Mouse (Mus musculus) heart, postnatal 0 days (tissue): ENCODE measurements around the gene Fam221a. TPM values are rescaled to one million over a fixed set of nuclear protein-coding genes. Genes with fewer than 3 reads are reported as not detected.

Experiments used
- ATAC-seq: fragments of 200-750 bp; cut with Nextera tagmentation; 2 replicates; pipeline ENCODE4 v1.8.0; 2017; ENCODE audit warnings: low read depth, moderate number of reproducible peaks, moderate library complexity; ENCODE audit not compliant: insufficient read depth
- DNase-seq: peaks from one replicate; pipeline ENCODE4 v3.0.0-alpha.2; 2016; ENCODE audit warnings: low spot score
- H3K27ac ChIP-seq: fragments of 300-500 bp; sonication (generic); 2 replicates; pipeline ENCODE4 v1.5.1; 2014; ENCODE audit warnings: low read depth, mild to moderate bottlenecking
- H3K27me3 ChIP-seq: fragments of 300-500 bp; sonication (generic); 2 replicates; pipeline ENCODE4 v1.6.1; 2014; ENCODE audit warnings: low read length, mixed read lengths; ENCODE audit not compliant: control insufficient read depth, insufficient read depth
- H3K36me3 ChIP-seq: fragments of 300-500 bp; sonication (generic); replicated peaks from 2 replicates; pipeline ENCODE4 v1.6.1; 2014; ENCODE audit warnings: low read length, mixed read lengths; ENCODE audit not compliant: control insufficient read depth, insufficient read depth
- H3K4me1 ChIP-seq: fragments of 300-500 bp; sonication (generic); 2 replicates; pipeline ENCODE4 v1.6.1; 2014; ENCODE audit warnings: antibody characterized with exemption; ENCODE audit not compliant: control insufficient read depth, insufficient read depth
- H3K4me2 ChIP-seq: fragments of 300-500 bp; sonication (generic); 2 replicates; pipeline ENCODE4 v1.6.1; 2014; ENCODE audit warnings: low read depth, mild to moderate bottlenecking, low read length, moderate library complexity
- H3K4me3 ChIP-seq: fragments of 300-500 bp; sonication (generic); 2 replicates; pipeline ENCODE4 v1.5.1; 2014; ENCODE audit warnings: low read depth, low read length
- H3K9ac ChIP-seq: fragments of 300-500 bp; sonication (generic); replicated peaks from 2 replicates; pipeline ENCODE4 v1.6.1; 2014; ENCODE audit warnings: low read depth, low read length, mixed read lengths
- H3K9me3 ChIP-seq: fragments of 300-500 bp; sonication (generic); replicated peaks from 2 replicates; pipeline ENCODE4 v1.6.1; 2016; ENCODE audit warnings: low read length; ENCODE audit not compliant: control insufficient read depth
- CTCF ChIP-seq: IDR thresholded peaks from 2 replicates; pipeline ENCODE4 v1.5.1; 2016; ENCODE audit warnings: antibody characterized with exemption, control low read depth, low read depth
- EP300 ChIP-seq: IDR thresholded peaks from 2 replicates; pipeline ENCODE4 v1.6.1; 2016; ENCODE audit warnings: antibody characterized with exemption, low read depth
- WGBS: fragments of 180-500 bp; shearing (Covaris S2); extraction: QIAGEN DNeasy Blood & Tissue Kit; methylation state at CpG from one replicate; pipeline ENCODE4 v1.1.7; 2014; 5-methylcytosine and 5-hydroxymethylcytosine counted together
- polyA plus RNA-seq: library from polyadenylated mRNA; unstranded; fragments of >200 nt; fragmentation: Nextera tagmentation; extraction: Ambion mirVana; gene quantifications from 2 replicates; pipeline ENCODE4 v1.2.1, GENCODE M21; 2015
- total RNA-seq: library from RNA; depleted of rRNA; stranded (reverse); fragments of >200 nt; gene quantifications from 2 replicates; pipeline ENCODE4 v1.2.3, GENCODE M21; 2014; ENCODE audit warnings: low replicate concordance; rRNA removed

Gene Fam221a
- 0.11 and 4.8 TPM in 2 replicates for total RNA-seq
- polyA plus RNA-seq, result 1.9 and 2.5 TPM in 2 replicates

DNA sequence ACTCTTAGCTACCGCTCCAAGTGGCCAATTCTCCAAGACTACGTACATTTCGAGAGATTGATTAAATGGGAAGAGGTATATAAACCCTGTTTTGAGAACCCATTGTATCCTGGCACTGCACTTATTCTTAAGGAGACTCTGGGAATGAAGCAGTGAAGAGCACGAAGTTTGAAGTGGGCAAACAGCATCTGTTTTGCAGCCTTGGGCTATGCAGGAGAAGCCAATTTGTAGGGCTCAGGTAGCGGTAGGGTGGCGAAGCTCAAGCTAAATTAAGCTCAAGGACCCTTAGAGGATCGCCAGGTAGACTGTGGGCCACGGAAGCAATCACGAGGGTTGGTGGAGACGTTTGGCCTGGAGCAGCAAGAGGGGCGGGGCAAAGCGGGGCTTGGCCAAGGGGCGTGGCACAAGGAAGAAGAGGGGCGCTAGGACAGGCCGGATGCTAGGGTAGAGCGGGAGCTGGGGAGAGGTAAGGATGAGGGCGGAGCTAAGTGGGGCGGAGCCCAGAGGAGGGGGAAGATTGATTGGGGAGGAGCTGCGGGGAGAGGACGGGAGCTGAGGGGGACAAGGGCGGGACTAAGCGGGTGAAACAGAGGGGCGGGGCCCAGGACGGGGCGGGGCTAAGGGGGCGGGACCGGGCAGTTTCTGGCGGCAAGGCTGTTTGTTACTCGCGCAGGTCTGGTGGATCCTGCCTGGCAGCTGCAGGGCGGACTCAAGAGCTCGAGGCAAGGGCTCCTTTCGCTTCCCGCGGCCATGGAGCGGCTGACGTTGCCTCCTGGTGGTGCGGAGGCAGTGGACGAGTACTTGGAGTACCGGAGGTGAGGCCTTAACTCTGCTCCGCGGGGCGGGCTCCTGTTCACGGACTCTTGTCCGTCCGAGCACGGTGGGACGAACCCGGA, at the start of gene Fam221a:
Gene Fam221a (plus strand): TSS at position 581 of the 896 bp plus-strand sequence.
- WGBS, result 5% methylated on average over 43 of the region's 49 CpGs
- H3K27me3 ChIP-seq, result no peaks in the 10 kb centered on the region
- peak; percentile 98 for ATAC-seq
- peak within 1 kb of the TSS; percentile 59 for H3K4me3 ChIP-seq
- H3K9ac ChIP-seq, result peak within 1 kb of the TSS; percentile 51; the same call in 1 of the 2 replicates
- peaks cover 6% of the 10 kb centered on the region for H3K4me1 ChIP-seq
- peak within 1 kb of the TSS; percentile 63 for H3K27ac ChIP-seq
- peak within 1 kb of the TSS; percentile 82 for H3K4me2 ChIP-seq
- no peaks in the 10 kb centered on the region for H3K36me3 ChIP-seq
- H3K9me3 ChIP-seq, result no peaks in the 10 kb centered on the region
- DNase-seq, result peak; percentile 96
- TF ChIP-seq CTCF, result 0 out of 2 replicates have a peak, but pooled peaks have one; percentile 16
- no peak for TF ChIP-seq EP300

DNA sequence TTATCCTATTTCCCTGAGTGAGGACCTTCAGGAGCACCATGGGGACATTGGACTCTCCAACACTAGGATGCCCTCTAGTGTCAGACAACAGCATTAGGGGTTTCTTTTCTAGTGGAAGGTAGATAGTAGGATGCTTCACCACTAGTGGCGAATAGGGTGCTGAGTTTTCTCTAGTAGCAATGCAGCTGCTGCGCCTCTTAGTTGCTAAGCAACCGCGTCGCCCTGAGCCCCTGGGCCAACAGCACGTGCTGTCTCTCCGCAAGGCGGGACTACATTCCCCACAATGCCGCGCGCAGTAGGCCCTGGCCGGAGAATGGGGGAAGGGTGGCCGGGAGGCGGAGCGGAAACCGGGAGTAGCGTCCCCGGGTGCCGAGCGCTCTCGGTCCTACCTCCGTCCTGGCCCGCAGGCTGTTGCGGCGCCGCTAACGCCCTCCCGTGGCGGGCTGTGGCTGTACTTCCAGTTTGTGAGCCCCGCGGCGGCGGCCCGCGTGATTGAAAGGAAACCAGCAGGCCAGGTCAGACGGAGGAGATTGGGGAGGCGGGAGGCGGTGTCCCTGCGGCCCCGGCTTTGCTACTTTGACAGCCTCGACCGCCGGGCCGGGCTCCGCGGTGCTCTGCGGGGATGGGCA, 48.5 kb upstream of the Fam221a start, which contains the start of gene Ccdc126:
Gene Ccdc126 (plus strand): TSS at position 309 of the 629 bp plus-strand sequence.
- Histone ChIP-seq H3K9me3 (no peaks in the 10 kb centered on the region), H3K36me3 (no peaks in the 10 kb centered on the region), H3K4me3 (peak within 1 kb of the TSS; percentile 70), H3K27me3 (no peaks in the 10 kb centered on the region), H3K4me2 (peak within 1 kb of the TSS; percentile 63), H3K4me1 (no peaks in the 10 kb centered on the region; the same call in 1 of the 2 replicates), H3K9ac (peak within 1 kb of the TSS; percentile 66), H3K27ac (peak within 1 kb of the TSS; percentile 84)
- WGBS, result 1% methylated on average over 41 of the region's 47 CpGs
- DNase-seq (peak; percentile 99), ATAC-seq (peak; percentile 100)
- TF ChIP-seq EP300 (peak; percentile 82; the same call in 1 of the 2 replicates), CTCF (peak; percentile 81)

DNA sequence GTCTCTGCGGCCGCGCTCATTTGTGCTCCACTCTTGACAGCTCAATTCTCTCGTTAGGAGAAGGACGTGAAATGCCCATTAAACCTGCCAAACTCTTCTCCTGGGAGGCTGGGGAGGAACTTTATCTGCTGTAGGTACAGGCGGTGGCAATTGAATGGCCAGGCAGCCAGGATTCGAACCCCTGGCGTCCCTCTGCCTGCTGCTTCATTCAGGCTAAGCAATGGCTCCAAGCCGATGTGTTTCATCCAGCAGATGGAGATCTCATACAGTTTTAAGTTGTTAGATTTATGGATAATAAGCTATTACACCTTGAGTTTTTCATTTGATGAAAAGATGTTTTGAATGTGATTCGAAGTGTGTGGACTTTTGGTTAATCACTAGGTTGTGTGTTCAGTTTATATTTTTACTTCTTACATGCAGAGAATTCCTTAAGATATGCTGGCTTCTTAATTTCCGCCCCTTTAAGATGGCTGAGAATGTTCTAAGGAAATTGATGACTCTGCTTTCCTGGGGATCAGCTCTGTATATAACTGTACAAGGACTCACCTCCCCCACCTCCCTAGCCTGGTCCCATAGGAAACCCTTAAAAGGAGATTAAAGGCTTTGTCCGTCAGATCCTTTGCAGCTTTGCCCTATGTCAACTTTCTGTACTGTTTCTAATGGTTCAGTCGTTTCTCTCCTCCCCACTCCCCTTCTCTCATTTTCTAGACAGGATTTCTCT, 47.8 kb upstream of the Fam221a start:
- Histone ChIP-seq H3K27ac (peak overlapping the region; percentile 84), H3K27me3 (no peaks in the 10 kb centered on the region), H3K4me2 (peak overlapping the region; percentile 63), H3K9me3 (no peaks in the 10 kb centered on the region), H3K4me1 (no peaks in the 10 kb centered on the region; the same call in 1 of the 2 replicates), H3K4me3 (peak overlapping the region; percentile 70), H3K36me3 (no peaks in the 10 kb centered on the region), H3K9ac (peak overlapping the region; percentile 66)
- 13% methylated on average over 13 of the region's 13 CpGs for WGBS
- ATAC-seq (no peak), DNase-seq (peak; percentile 20)
- TF ChIP-seq CTCF (no peak), EP300 (no peak)

DNA sequence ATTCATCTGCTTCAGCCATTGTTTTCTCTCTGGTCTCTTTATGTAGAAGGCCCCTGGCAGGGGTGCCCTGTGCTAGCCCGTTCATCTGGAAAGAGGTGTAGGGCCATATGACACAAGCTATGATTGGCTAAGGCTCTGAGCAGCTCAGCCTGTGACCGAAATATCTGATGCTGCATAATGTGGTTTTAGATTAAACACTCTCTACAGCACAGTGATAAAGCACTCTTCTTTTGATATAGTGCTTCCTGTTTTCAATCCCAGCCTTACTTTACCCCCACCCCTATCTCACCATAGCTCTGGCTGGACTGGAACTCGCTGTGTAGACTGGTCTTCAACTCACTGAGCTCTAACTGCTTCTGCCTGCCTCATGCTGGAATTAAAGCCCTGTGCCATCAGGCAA, 46.2 kb upstream of the Fam221a start:
- Histone ChIP-seq H3K36me3 (no peaks in the 10 kb centered on the region), H3K4me2 (no peak overlapping the region), H3K9me3 (no peaks in the 10 kb centered on the region), H3K27me3 (no peaks in the 10 kb centered on the region), H3K27ac (no peak overlapping the region), H3K9ac (no peak overlapping the region), H3K4me3 (no peak overlapping the region), H3K4me1 (no peaks in the 10 kb centered on the region; the same call in 1 of the 2 replicates)
- TF ChIP-seq EP300 (no peak), CTCF (no peak)
- ATAC-seq (no peak), DNase-seq (no peak)
- 76% methylated on average over 3 of the region's 3 CpGs for WGBS

DNA sequence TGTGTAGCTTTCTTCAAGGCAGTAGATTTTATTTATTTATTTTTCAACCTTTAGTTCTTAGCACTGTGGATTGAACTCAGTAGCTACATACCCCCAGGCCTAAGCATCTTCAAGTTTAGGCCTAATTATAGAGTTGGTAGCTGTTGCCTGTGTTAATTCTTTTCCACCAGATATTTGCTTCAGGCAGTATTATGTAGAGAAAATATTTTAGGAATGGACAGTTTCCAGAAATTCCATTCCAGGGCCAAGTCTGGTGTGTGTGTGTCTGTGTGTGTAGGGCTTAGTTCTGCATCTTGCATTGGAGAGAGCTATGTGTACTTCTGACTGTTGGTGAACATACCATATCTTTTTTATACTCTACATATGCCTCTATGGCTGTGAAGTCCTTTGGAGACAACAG, 45.5 kb upstream of the Fam221a start:
- DNase-seq (no peak), ATAC-seq (no peak)
- Histone ChIP-seq H3K36me3 (no peaks in the 10 kb centered on the region), H3K4me2 (no peak overlapping the region), H3K9ac (no peak overlapping the region), H3K27me3 (no peaks in the 10 kb centered on the region), H3K27ac (no peak overlapping the region), H3K4me1 (no peaks in the 10 kb centered on the region; the same call in 1 of the 2 replicates), H3K9me3 (no peaks in the 10 kb centered on the region), H3K4me3 (no peak overlapping the region)
- TF ChIP-seq EP300 (no peak), CTCF (no peak)
